Mouse (Mus musculus) heart, embryonic 16.5 days (tissue): ENCODE measurements around the gene Epb42. TPM values are rescaled to one million over a fixed set of nuclear protein-coding genes. Genes with fewer than 3 reads are reported as not detected.
"Not testable (repeated sequence)": the region's sequence is repeated elsewhere in the genome, so short reads cannot be mapped to it uniquely, and the experiment has no call there.

Experiments
- ATAC-seq: fragments of 200-750 bp; cut with Nextera tagmentation; replicated peaks from 2 replicates; pipeline ENCODE4 v1.8.0; 2017; ENCODE audit warnings: moderate number of reproducible peaks; ENCODE audit not compliant: insufficient read depth, low FRiP score; ENCODE audit errors: extremely low read depth
- H3K27ac ChIP-seq: fragments of 300-500 bp; sonication (generic); 2 replicates; pipeline ENCODE4 v1.5.1; 2014; ENCODE audit warnings: mild to moderate bottlenecking, low read length, control low read depth, moderate library complexity
- H3K27me3 ChIP-seq: fragments of 300-500 bp; sonication (generic); 2 replicates; pipeline ENCODE4 v1.6.1; 2014; ENCODE audit warnings: low read length, mixed read lengths; ENCODE audit not compliant: control insufficient read depth, insufficient read depth
- H3K36me3 ChIP-seq: fragments of 300-500 bp; sonication (generic); 2 replicates; pipeline ENCODE4 v1.6.1; 2014; ENCODE audit not compliant: control insufficient read depth, insufficient read depth
- H3K4me1 ChIP-seq: fragments of 300-500 bp; sonication (generic); 2 replicates; pipeline ENCODE4 v1.6.1; 2014; ENCODE audit warnings: low read length, mixed read lengths; ENCODE audit not compliant: control insufficient read depth, insufficient read depth
- H3K4me2 ChIP-seq: fragments of 300-500 bp; sonication (generic); 2 replicates; pipeline ENCODE4 v1.6.1; 2014; ENCODE audit warnings: low read depth, mild to moderate bottlenecking, control low read depth, low read length
- H3K4me3 ChIP-seq: fragments of 300-500 bp; sonication (generic); 2 replicates; pipeline ENCODE4 v1.5.1; 2014; ENCODE audit warnings: mild to moderate bottlenecking, control low read depth, low read length
- H3K9ac ChIP-seq: fragments of 300-500 bp; sonication (generic); 2 replicates; pipeline ENCODE4 v1.6.1; 2014; ENCODE audit warnings: low read length, control low read depth
- H3K9me3 ChIP-seq: fragments of 300-500 bp; sonication (generic); replicated peaks from 2 replicates; pipeline ENCODE4 v1.6.1; 2016; ENCODE audit warnings: low read length; ENCODE audit not compliant: control insufficient read depth
- WGBS: fragments of 180-500 bp; shearing (Covaris S2); extraction: QIAGEN DNeasy Blood & Tissue Kit; methylation state at CpG from one replicate; pipeline ENCODE4 v1.1.7; 2014; 5-methylcytosine and 5-hydroxymethylcytosine counted together
- polyA plus RNA-seq: library from polyadenylated mRNA; unstranded; fragments of >200 nt; fragmentation: Nextera tagmentation; extraction: Ambion mirVana; gene quantifications from 2 replicates; pipeline ENCODE4 v1.2.1, GENCODE M21; 2015

The Epb42 gene
- polyA plus RNA-seq, 1 experiment from 2014 or later, result 1.1 TPM

GRCm38 (mm10) chr2:120996607-120997006 is 40.3 kb downstream of the Epb42 start:
- H3K4me1 ChIP-seq, H3K4me3 ChIP-seq, H3K9me3 ChIP-seq, ATAC-seq, H3K4me2 ChIP-seq, H3K27me3 ChIP-seq, H3K27ac ChIP-seq, H3K36me3 ChIP-seq, H3K9ac ChIP-seq: not testable (repeated sequence)
- 75% methylated on average over 1 of the region's 1 CpGs for WGBS

DNA sequence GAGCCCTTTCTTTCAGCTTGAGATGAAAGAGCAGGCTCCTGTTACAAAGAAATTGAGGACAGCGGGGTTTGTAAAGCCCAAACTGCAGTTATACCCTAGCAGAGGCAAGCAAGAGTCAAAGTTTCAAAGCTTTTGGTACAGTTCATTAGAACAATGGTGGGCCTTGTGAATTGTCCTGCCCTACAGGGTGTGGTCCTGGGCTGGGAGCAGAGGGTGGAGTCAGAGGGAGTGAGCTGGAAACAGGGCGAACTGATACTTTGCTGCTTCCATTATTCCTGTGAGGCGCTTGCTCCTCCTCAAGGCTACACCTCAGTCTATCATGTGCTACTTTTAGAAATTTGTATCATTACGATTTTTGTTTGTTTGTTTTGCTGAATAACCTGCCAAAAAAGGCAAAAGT is 45.7 kb downstream of the Epb42 start:
- H3K27ac ChIP-seq, result no peak overlapping the region
- no peaks in the 10 kb centered on the region for H3K27me3 ChIP-seq
- H3K9ac ChIP-seq, result no peak overlapping the region
- no peaks in the 10 kb centered on the region for H3K4me1 ChIP-seq
- H3K9me3 ChIP-seq, result no peaks in the 10 kb centered on the region
- 75% methylated on average over 4 of the region's 4 CpGs for WGBS
- no peak overlapping the region for H3K4me3 ChIP-seq
- no peaks in the 10 kb centered on the region for H3K36me3 ChIP-seq
- H3K4me2 ChIP-seq, result no peak overlapping the region
- ATAC-seq, result no peak

DNA sequence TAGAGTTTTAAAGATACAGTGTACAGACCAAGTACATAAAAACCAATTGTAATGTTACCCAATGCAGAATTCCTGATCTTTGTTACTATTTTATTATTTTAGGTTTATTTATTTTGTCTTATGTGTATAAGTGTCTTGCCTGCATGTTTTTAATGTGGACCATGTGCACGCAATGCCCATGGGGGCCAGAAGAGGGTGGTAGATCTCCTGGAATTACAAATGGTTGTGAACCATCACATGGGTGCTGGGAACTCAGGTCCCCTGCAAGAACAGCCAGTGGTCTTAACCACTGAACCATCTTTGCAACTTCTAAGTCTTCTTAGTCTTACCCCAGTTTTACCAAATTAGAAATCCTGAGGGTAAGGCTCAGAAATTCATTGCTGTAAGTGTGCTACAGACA is 51.6 kb downstream of the Epb42 start:
- no peak overlapping the region for H3K27ac ChIP-seq
- no peak overlapping the region for H3K9ac ChIP-seq
- 87% methylated on average over 1 of the region's 1 CpGs for WGBS
- no peaks in the 10 kb centered on the region for H3K9me3 ChIP-seq
- no peak overlapping the region for H3K4me3 ChIP-seq
- no peaks in the 10 kb centered on the region for H3K27me3 ChIP-seq
- H3K4me1 ChIP-seq, result no peaks in the 10 kb centered on the region
- ATAC-seq, result no peak
- no peak overlapping the region for H3K4me2 ChIP-seq
- H3K36me3 ChIP-seq, result no peaks in the 10 kb centered on the region; the same call in 1 of the 2 replicates

DNA sequence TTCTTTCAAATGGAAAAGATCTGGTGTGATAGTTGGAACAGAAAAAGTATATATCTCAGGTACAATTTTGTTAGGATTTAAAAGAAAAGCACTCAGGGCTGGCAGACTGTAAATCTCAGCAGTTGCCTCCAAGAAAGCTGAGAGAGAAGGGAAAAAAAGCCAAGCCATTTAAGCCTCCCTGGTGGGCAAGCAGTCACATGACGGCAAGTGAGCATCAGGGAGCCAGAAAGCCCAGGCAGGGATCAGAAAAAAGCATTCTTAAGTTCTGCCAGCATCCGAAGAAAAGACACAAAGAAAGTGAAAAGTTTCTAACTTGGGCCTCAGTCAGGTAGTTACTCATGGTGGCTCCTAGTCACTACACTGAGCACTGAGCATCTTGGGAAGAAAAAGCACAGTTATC is 53.3 kb downstream of the Epb42 start:
- no peak overlapping the region for H3K4me2 ChIP-seq
- WGBS, result 48% methylated on average over 2 of the region's 2 CpGs
- ATAC-seq, result no peak

GRCm38 (mm10) chr2:120980861-120981260 is 56.0 kb downstream of the Epb42 start:
- no peak for ATAC-seq
- H3K4me2 ChIP-seq, result no peak overlapping the region
- no peaks in the 10 kb centered on the region for H3K27me3 ChIP-seq
- no peaks in the 10 kb centered on the region for H3K9me3 ChIP-seq
- no peak overlapping the region for H3K4me3 ChIP-seq
- no peak overlapping the region for H3K9ac ChIP-seq
- WGBS, result 43% methylated on average over 2 of the region's 2 CpGs
- H3K27ac ChIP-seq, result no peak overlapping the region
- H3K4me1 ChIP-seq, result no peaks in the 10 kb centered on the region
- no peaks in the 10 kb centered on the region; the same call in 1 of the 2 replicates for H3K36me3 ChIP-seq

More for the DNA sequence above, 53.3 kb downstream of the Epb42 start:
- Histone ChIP-seq H3K4me1 (no peaks in the 10 kb centered on the region), H3K9ac (no peak overlapping the region), H3K27me3 (no peaks in the 10 kb centered on the region), H3K36me3 (no peaks in the 10 kb centered on the region; the same call in 1 of the 2 replicates), H3K27ac (no peak overlapping the region), H3K9me3 (no peaks in the 10 kb centered on the region), H3K4me3 (no peak overlapping the region)

GRCm38 (mm10) chr2:120979819-120980218 is 57.1 kb downstream of the Epb42 start:
- H3K4me3 ChIP-seq, result no peak overlapping the region
- no peaks in the 10 kb centered on the region for H3K27me3 ChIP-seq
- no peaks in the 10 kb centered on the region for H3K9me3 ChIP-seq
- H3K36me3 ChIP-seq, result no peaks in the 10 kb centered on the region
- no peaks in the 10 kb centered on the region for H3K4me1 ChIP-seq
- no peak overlapping the region for H3K9ac ChIP-seq
- H3K4me2 ChIP-seq, result no peak overlapping the region
- no peak for ATAC-seq
- H3K27ac ChIP-seq, result no peak overlapping the region; the same call in 1 of the 2 replicates
- 94% methylated on average over 1 of the region's 1 CpGs for WGBS

DNA sequence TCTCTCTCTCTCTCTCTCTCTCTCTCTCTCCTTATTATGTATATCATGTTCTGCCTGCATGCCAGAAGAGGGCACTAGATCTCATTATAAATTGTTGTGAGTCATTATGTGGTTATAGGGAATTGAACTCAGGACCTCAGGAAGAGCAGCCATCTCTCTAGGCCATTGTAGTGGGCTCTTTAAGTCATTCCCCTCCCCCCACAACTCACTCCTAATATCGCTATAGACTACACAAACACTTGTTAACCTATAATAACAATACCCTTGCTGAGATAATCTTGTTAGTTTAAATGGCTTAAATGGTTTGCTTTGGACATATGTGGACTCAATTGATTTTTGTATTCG is 58.2 kb downstream of the Epb42 start:
- Histone ChIP-seq H3K9me3 (no peaks in the 10 kb centered on the region), H3K27me3 (no peaks in the 10 kb centered on the region), H3K4me2 (no peak overlapping the region), H3K9ac (no peak overlapping the region), H3K27ac (no peak overlapping the region), H3K4me1 (no peaks in the 10 kb centered on the region), H3K36me3 (no peaks in the 10 kb centered on the region), H3K4me3 (no peak overlapping the region)
- ATAC-seq, result no peak
- 53% methylated on average over 2 of the region's 2 CpGs for WGBS

DNA sequence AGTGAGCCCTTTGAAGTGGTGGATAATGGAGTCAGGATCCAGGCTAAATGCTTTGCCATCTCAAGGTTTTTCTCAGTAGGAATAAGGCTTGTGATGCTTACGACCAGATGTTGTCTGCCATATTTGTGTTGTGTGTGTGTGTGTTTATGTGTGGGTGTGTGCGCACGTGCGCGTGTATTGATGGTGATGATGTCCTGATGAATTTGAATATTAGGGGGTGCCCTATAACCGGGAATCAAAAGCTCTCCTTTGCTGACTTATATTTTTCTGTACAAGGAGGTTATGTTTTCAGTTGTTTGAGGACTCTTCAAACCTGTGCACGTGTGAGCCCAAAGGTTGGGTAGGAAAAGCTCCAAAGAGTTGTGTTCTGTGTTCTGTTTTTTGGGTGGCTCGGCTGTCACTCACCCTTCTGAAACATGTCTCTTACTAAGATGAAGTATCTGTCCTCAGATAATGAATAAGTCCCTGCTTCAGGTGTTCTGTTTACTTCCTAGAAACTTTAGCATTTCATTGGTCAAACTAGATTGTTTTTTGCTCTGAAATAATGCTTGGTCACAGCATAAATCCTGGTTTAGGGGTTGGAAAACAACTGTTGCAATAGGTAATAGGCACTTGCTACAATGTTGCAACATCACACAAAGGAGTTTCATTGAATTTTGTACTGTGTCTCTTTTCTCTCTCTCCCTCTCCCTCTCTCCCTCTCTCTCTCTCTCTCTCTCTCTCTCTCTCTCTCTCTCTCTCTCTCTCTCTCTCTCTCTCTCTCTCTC is 58.8 kb downstream of the Epb42 start:
- Histone ChIP-seq H3K27me3 (no peaks in the 10 kb centered on the region), H3K4me3 (peak overlapping the region; percentile 73), H3K9me3 (no peaks in the 10 kb centered on the region), H3K4me1 (no peaks in the 10 kb centered on the region), H3K9ac (no peak overlapping the region), H3K36me3 (no peaks in the 10 kb centered on the region), H3K4me2 (peak overlapping the region; percentile 90), H3K27ac (no peak overlapping the region)
- no peak for ATAC-seq
- WGBS, result 83% methylated on average over 8 of the region's 8 CpGs

- peak; percentile 78 for ATAC-seq
- WGBS, result under 1% methylated on average over 69 of the region's 71 CpGs
- H3K27me3 ChIP-seq, result no peaks in the 10 kb centered on the region
These were observed 59.6 kb downstream of the Epb42 start, which contains the start of gene Tmem62 for GRCm38 (mm10) chr2:120976990-120977925. Gene Tmem62 (plus strand): TSS chr2:120977017.

More at GRCm38 (mm10) chr2:120976990-120977925, 59.6 kb downstream of the Epb42 start, which contains the start of gene Tmem62:
- H3K9me3 ChIP-seq, result no peaks in the 10 kb centered on the region
- H3K27ac ChIP-seq, result peak within 1 kb of the TSS; percentile 67
- no peaks in the 10 kb centered on the region for H3K4me1 ChIP-seq
- no peaks in the 10 kb centered on the region for H3K36me3 ChIP-seq
- peak within 1 kb of the TSS; percentile 82 for H3K9ac ChIP-seq
- H3K4me2 ChIP-seq, result peak within 1 kb of the TSS; percentile 90
- peak within 1 kb of the TSS; percentile 73 for H3K4me3 ChIP-seq
